Mouse (Mus musculus) limb, embryonic 14.5 days (tissue): ENCODE results near the gene Alpl. TPM values are rescaled to one million over a fixed set of nuclear protein-coding genes. Genes with fewer than 3 reads are reported as not detected.

Experiments
- ATAC-seq: fragments of 200-750 bp; cut with Nextera tagmentation; 2 replicates; pipeline ENCODE4 v1.8.0; 2017; ENCODE audit warnings: low read depth, moderate number of reproducible peaks, moderate TSS enrichment; ENCODE audit not compliant: low FRiP score
- DNase-seq: peaks from one replicate; pipeline ENCODE4 v3.0.0-alpha.2; 2015; ENCODE audit warnings: low spot score
- H3K27ac ChIP-seq: fragments of 300-500 bp; sonication (generic); replicated peaks from 2 replicates; pipeline ENCODE4 v1.5.1; 2014; ENCODE audit warnings: low read depth, mild to moderate bottlenecking, low read length, moderate library complexity, mixed read lengths
- H3K27me3 ChIP-seq: fragments of 300-500 bp; sonication (generic); 2 replicates; pipeline ENCODE4 v1.6.1; 2014; ENCODE audit warnings: low read length, mixed read lengths; ENCODE audit not compliant: control insufficient read depth, insufficient read depth
- H3K36me3 ChIP-seq: fragments of 300-500 bp; sonication (generic); 2 replicates; pipeline ENCODE4 v1.6.1; 2014; ENCODE audit warnings: mild to moderate bottlenecking, low read length, moderate library complexity, mixed read lengths; ENCODE audit not compliant: control insufficient read depth, insufficient read depth
- H3K4me1 ChIP-seq: fragments of 300-500 bp; sonication (generic); 2 replicates; pipeline ENCODE4 v1.6.1; 2014; ENCODE audit warnings: antibody characterized with exemption, low read length, mixed read lengths; ENCODE audit not compliant: control insufficient read depth, insufficient read depth
- H3K4me2 ChIP-seq: fragments of 300-500 bp; sonication (generic); replicated peaks from 2 replicates; pipeline ENCODE4 v1.6.1; 2014; ENCODE audit warnings: low read depth, mild to moderate bottlenecking, low read length, moderate library complexity; ENCODE audit not compliant: severe bottlenecking
- H3K4me3 ChIP-seq: fragments of 300-500 bp; sonication (generic); replicated peaks from 2 replicates; pipeline ENCODE4 v1.5.1; 2014; ENCODE audit warnings: low read length
- H3K9ac ChIP-seq: fragments of 300-500 bp; sonication (generic); 2 replicates; pipeline ENCODE4 v1.6.1; 2014; ENCODE audit warnings: mild to moderate bottlenecking, low read depth, low read length, moderate library complexity; ENCODE audit not compliant: severe bottlenecking
- H3K9me3 ChIP-seq: fragments of 300-500 bp; sonication (generic); 2 replicates; pipeline ENCODE4 v1.6.1; 2016; ENCODE audit warnings: low read length; ENCODE audit not compliant: control insufficient read depth
- POLR2A ChIP-seq: fragments of 200-500 bp; IDR thresholded peaks from 2 replicates; pipeline ENCODE4 v1.8.0; 2012; ENCODE audit warnings: inconsistent platforms, mild to moderate bottlenecking, moderate library complexity, borderline replicate concordance; ENCODE audit not compliant: insufficient read depth, insufficient read length; ENCODE audit errors: extremely low read depth
- WGBS: fragments of 180-500 bp; shearing (Covaris S2); extraction: QIAGEN DNeasy Blood & Tissue Kit; methylation state at CpG from one replicate; pipeline ENCODE4 v1.1.7; 2014; 5-methylcytosine and 5-hydroxymethylcytosine counted together
- polyA plus RNA-seq, 2 experiments: library from polyadenylated mRNA; depleted of rRNA in 1 of 2; stranded (reverse) in 1 of 2; unstranded in 1 of 2; fragments of >200 nt; fragmentation: Nextera tagmentation in 1 of 2; extraction: Ambion mirVana in 1 of 2; gene quantifications; 2 replicates each; pipeline versions ENCODE4 v1.2.1 to v1.2.3; 2012 to 2014

The Alpl gene
- polyA plus RNA-seq, 2 experiments = 28.0 to 31.4 TPM

DNA sequence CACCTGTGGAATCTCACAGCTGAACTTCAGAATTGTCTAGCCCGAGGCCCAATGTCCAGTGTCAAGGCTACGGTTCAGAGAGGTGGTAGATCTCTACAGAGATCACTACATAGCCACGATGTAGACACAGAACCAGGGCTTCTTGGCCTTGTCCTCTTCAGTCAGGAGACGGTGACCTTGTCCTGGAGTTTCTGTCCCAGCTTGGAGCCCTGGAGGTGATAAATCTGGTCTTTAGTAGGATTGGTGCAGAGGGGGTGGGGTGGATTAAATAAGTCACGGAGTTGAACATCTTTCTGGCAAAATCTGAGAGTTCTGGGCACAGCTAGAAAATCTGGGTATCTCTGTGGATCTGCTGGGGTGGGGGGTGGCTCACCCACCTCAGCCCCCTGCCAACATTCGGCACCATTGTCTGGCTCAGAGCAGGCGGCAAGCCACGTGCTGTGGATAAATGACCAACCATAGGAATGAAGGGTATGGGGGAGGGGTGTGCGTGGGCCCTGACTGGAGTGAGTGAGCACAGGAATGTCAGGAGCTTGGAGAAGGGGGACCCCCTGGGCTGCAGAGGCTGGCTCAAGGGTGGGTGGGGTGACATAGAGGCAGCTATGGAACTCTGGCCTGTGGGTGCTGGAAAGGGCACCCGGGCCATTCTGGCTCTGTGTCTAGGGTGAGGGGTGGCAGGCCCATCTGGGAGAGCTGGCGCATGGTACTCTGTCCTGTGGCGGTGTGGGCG lies 98.9 kb downstream of the Alpl start:
- H3K9ac ChIP-seq = no peak overlapping the region
- H3K4me2 ChIP-seq = no peak overlapping the region
- H3K36me3 ChIP-seq = no peaks in the 10 kb centered on the region
- TF ChIP-seq POLR2A = no peak
- H3K27ac ChIP-seq = no peak overlapping the region
- peaks cover 11% of the 10 kb centered on the region for H3K4me1 ChIP-seq
- 72% methylated on average over 13 of the region's 13 CpGs for WGBS
- ATAC-seq = no peak
- no peak for DNase-seq
- H3K9me3 ChIP-seq = no peaks in the 10 kb centered on the region
- no peak overlapping the region for H3K4me3 ChIP-seq
- H3K27me3 ChIP-seq = no peaks in the 10 kb centered on the region

DNA sequence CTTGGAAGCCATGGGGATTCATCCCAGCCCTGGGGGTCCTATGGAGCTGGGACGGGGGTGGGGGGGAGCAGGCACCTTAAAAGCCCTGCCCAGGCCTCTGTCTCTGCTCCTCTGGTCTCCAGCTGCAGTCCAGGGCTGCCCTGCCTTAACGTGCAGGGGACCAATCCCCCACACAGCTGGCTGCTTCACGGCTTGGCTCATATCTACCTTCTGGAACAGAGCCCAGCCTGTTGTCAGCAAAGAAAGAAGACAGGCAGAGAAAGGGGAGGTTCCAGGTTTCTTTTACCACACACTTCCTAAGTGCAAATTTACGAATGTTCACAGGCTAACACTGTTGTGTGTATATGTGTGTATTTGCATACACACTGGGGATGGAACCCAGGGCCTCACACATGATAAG lies 100.3 kb downstream of the Alpl start:
- Histone ChIP-seq H3K36me3 (no peaks in the 10 kb centered on the region), H3K27me3 (no peaks in the 10 kb centered on the region), H3K27ac (no peak overlapping the region), H3K4me3 (no peak overlapping the region), H3K9me3 (no peaks in the 10 kb centered on the region), H3K9ac (no peak overlapping the region), H3K4me1 (peaks cover 11% of the 10 kb centered on the region), H3K4me2 (no peak overlapping the region)
- WGBS = 14% methylated on average over 4 of the region's 4 CpGs
- no peak for TF ChIP-seq POLR2A
- DNase-seq = peak; percentile 48
- peak; percentile 55; the same call in 1 of the 2 replicates for ATAC-seq

DNA sequence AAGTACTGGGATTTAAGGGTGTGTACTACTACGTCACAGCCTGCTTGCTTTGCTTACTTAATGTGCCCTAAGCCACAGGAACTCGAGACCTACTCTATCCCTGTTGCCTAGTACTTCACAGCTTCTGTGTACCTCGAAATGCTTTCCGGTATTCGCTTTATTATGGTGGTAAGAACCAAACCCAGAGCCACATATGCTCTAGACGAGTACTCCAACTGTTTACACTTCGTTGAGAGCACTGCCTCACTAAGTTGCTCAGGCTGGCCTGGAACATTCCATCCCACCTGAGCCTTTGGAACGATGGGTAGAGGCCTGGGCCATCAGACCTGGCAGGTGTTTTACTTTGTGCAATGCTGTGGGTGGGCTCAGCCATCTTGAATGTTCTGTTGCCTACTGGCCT lies 100.9 kb downstream of the Alpl start:
- Histone ChIP-seq H3K9ac (no peak overlapping the region), H3K36me3 (no peaks in the 10 kb centered on the region), H3K4me2 (no peak overlapping the region), H3K27ac (no peak overlapping the region), H3K9me3 (no peaks in the 10 kb centered on the region), H3K4me1 (peaks cover 11% of the 10 kb centered on the region), H3K4me3 (no peak overlapping the region), H3K27me3 (no peaks in the 10 kb centered on the region)
- ATAC-seq (no peak), DNase-seq (no peak)
- 74% methylated on average over 8 of the region's 8 CpGs for WGBS
- TF ChIP-seq POLR2A = no peak

DNA sequence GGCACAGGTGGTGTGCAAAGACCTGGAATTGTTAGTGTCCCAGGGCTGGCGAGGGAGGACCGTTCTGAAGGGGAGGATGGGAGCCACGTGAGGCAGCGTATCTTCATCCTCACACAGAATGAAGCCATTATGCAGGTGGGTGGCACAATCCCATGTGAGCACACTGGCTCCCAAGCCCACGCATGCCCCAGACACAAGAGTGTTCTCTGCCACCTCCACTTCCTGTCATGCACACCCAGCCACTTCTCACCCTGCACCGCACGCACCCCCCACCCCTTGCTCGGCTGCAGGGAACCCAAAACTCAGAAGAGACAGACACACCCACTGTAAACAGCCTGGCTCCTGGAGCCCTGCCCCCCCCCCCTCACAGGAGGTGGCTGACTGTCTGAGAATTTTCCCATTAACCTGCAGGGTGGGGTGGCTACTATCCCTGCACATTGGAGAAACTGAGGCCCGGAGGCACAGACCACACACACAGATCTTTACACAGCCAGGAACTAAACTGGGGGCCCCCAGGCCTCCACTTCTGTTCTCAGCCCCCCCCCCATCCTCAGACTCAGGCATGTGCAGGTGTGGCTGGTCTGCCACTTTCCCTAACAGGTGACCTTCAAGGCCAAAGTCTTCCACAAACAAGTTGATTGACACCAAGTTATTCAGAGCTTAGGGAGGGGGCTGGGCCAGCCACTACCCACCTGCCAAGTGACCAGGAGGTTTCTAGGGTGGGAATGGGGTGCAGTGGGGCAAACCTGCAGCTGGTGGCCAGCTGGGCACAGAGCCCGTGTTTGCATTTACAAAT lies 103.9 kb downstream of the Alpl start:
- 81% methylated on average over 10 of the region's 10 CpGs for WGBS
- ATAC-seq = no peak
- H3K9ac ChIP-seq = no peak overlapping the region
- no peaks in the 10 kb centered on the region for H3K27me3 ChIP-seq
- no peak overlapping the region for H3K4me2 ChIP-seq
- no peak for DNase-seq
- H3K36me3 ChIP-seq = no peaks in the 10 kb centered on the region
- H3K9me3 ChIP-seq = no peaks in the 10 kb centered on the region
- H3K27ac ChIP-seq = no peak overlapping the region
- H3K4me3 ChIP-seq = no peak overlapping the region
- peaks cover 5% of the 10 kb centered on the region for H3K4me1 ChIP-seq
- TF ChIP-seq POLR2A = no peak

Other genes starting within 250 kb of the Alpl start
- not detected in 2 replicates for gene Ldlrad2, start 221.8 kb downstream of the Alpl start, polyA plus RNA-seq (2012; rRNA removed)
- gene Ldlrad2, start 221.8 kb downstream of the Alpl start, polyA plus RNA-seq (2014; fragmentation: Nextera tagmentation; extraction: Ambion mirVana) = not detected in 2 replicates
- gene Usp48, start 202.6 kb downstream of the Alpl start, polyA plus RNA-seq (2012; rRNA removed) = 124 and 146 TPM in 2 replicates
- 69.3 and 77.6 TPM in 2 replicates for gene Usp48, start 202.6 kb downstream of the Alpl start, polyA plus RNA-seq (2014; fragmentation: Nextera tagmentation; extraction: Ambion mirVana)
- 35.2 and 43.2 TPM in 2 replicates for gene Rap1gap, start 131.7 kb downstream of the Alpl start, polyA plus RNA-seq (2012; rRNA removed)
- 11.9 and 12.5 TPM in 2 replicates for gene Rap1gap, start 131.7 kb downstream of the Alpl start, polyA plus RNA-seq (2014; fragmentation: Nextera tagmentation; extraction: Ambion mirVana)
- 28.9 and 42.4 TPM in 2 replicates for gene Ece1, start 65.9 kb upstream of the Alpl start, polyA plus RNA-seq (2012; rRNA removed)
- 44.3 and 45.7 TPM in 2 replicates for gene Ece1, start 65.9 kb upstream of the Alpl start, polyA plus RNA-seq (2014; fragmentation: Nextera tagmentation; extraction: Ambion mirVana)
- 106 and 111 TPM in 2 replicates for gene Eif4g3, start 196.6 kb upstream of the Alpl start, polyA plus RNA-seq (2012; rRNA removed)
- 38.7 and 45.5 TPM in 2 replicates for gene Eif4g3, start 196.6 kb upstream of the Alpl start, polyA plus RNA-seq (2014; fragmentation: Nextera tagmentation; extraction: Ambion mirVana)